Mouse (Mus musculus) C2C12 (cell line): ENCODE results near the gene Sidt1.

ENCODE experiments used
- CEBPB ChIP-seq: IDR thresholded peaks from one replicate; pipeline ENCODE4 v1.6.1; 2011; ENCODE audit warnings: low read depth, mild to moderate bottlenecking, control low read depth, moderate library complexity
- CTCF ChIP-seq: IDR thresholded peaks from one replicate; pipeline ENCODE4 v1.5.1; 2011; ENCODE audit not compliant: control insufficient read depth, insufficient read depth, insufficient read length
- MYOD1 ChIP-seq: IDR thresholded peaks from one replicate; pipeline ENCODE4 v1.6.1; 2011; ENCODE audit warnings: low read depth; ENCODE audit not compliant: control insufficient read depth, insufficient read length
- USF1 ChIP-seq: IDR thresholded peaks from one replicate; pipeline ENCODE4 v1.6.1; 2011; ENCODE audit warnings: low read depth, mild to moderate bottlenecking, control low read depth, moderate library complexity

DNA sequence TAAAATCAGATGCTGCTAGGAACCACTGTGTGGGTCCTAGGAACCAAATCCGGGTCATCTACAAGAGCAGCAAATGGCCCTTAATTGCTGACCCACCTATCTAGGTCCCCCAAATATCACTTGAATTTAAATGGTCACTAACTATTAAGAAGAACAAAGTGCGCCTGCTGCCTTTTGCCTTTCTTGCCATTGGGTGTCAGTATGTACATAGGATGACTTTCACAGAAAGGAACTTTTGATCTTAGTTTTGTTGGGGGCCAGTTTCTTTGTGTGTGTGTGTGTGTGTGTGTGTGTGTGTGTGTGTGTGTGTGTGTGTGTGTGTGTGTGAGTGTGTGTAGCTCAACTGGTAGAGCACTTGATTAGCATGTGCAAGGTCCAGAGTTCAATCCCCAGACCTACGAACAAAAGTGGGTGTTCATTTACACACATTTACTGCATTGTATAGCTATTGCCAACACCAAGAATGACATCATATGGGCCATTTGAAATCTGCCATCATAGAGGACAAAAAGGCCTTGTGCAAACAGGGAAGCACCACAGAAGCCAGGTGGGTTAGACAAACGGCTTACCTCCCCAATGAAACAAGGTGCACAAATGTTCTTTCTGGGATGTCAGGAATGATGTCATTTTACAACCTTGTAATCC, 43.9 kb downstream of the Sidt1 start:
- no peak for TF ChIP-seq CEBPB
- no peak for TF ChIP-seq MYOD1
- TF ChIP-seq CTCF: no peak
- TF ChIP-seq USF1: no peak
